Comparison of ENCODE assay signal across 8 mouse cellular contexts in the genomic region with DNA sequence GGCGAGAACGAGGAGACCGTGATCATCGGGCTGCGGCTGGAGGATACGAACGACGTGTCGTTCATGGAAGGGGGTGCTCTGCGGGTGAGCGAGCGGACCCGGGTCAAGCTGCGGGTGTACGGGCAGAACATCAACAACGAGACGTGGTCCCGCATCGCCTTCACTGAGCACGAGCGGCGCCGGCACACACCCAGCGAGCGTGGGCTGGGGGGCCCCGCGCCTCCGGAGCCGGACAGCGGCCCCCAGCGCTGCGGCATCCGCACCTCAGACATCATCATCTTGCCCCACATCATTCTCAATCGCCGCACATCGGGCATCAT. TPM values are rescaled to one million over a fixed set of nuclear protein-coding genes. Genes with fewer than 3 reads are reported as not detected.
DNase-seq lines count a peak whose midpoint lies in the region; ATAC-seq and TF ChIP-seq lines count a peak whose summit lies in the region.

No protein-coding gene starts in this region.

- H3K4me1 ChIP-seq in kidney, embryonic 16.5 days (ENCODE audit: insufficient read depth, low read length) = peaks cover 22% of the 10 kb centered on the region
- H3K4me1 ChIP-seq in bone marrow, adult 2 months (ENCODE audit: control insufficient read depth, insufficient read depth, low read length) = peaks cover 4% of the 10 kb centered on the region
- H3K4me1 ChIP-seq in forebrain, postnatal 0 days (ENCODE audit: insufficient read depth) = peaks cover 18% of the 10 kb centered on the region
- H3K4me1 ChIP-seq in midbrain, embryonic 11.5 days (ENCODE audit: control insufficient read depth, insufficient read depth, low read length) = peaks cover 20% of the 10 kb centered on the region

- no peaks in the 10 kb centered on the region for H3K36me3 ChIP-seq in kidney, embryonic 16.5 days (ENCODE audit: insufficient read depth, low read length)
- no peaks in the 10 kb centered on the region for H3K36me3 ChIP-seq in forebrain, postnatal 0 days (ENCODE audit: insufficient read depth)
- H3K36me3 ChIP-seq in midbrain, embryonic 11.5 days (ENCODE audit: control insufficient read depth, insufficient read depth, low read length) = no peaks in the 10 kb centered on the region

- H3K9me3 ChIP-seq in kidney, embryonic 16.5 days (ENCODE audit: low read length) = no peaks in the 10 kb centered on the region
- no peaks in the 10 kb centered on the region for H3K9me3 ChIP-seq in forebrain, postnatal 0 days (ENCODE audit: low read length)
- H3K9me3 ChIP-seq in midbrain, embryonic 11.5 days (ENCODE audit: control insufficient read depth, low read length) = no peaks in the 10 kb centered on the region

- no peak for DNase-seq in kidney, adult 11 months
- no peak for DNase-seq in forebrain, postnatal 0 days
- DNase-seq in midbrain, embryonic 11.5 days (ENCODE audit: low spot score, missing footprints) = peak; percentile 95
- DNase-seq in frontal cortex, postnatal 10 days (ENCODE audit: low spot score in 2 of 2) = no peak
- no peak for DNase-seq in layer of hippocampus, postnatal 25 days (ENCODE audit: extremely low spot score in 1 of 2, low spot score in 1 of 2)
- no peak for DNase-seq in frontal cortex, postnatal 36 days (ENCODE audit: low spot score in 2 of 2)

- TF ChIP-seq CTCF in bone marrow, adult 2 months (IDR thresholded peaks at IDR 0.05; ENCODE audit: control insufficient read depth, insufficient read depth, low read length) = no peak
- no peak for TF ChIP-seq CTCF in forebrain, postnatal 0 days (IDR thresholded peaks at IDR 0.05; ENCODE audit: low read depth)

- TF ChIP-seq POLR2A in bone marrow, adult 2 months (IDR thresholded peaks at IDR 0.05; ENCODE audit: borderline replicate concordance, control insufficient read depth, low read depth, low read length) = no peak

- 0 out of 2 replicates have a peak, but pooled peaks cover 12% of the 10 kb centered on the region for H3K27me3 ChIP-seq in kidney, embryonic 16.5 days (ENCODE audit: insufficient read depth, low read length)
- 0 out of 2 replicates have a peak, but pooled peaks cover 4% of the 10 kb centered on the region for H3K27me3 ChIP-seq in forebrain, postnatal 0 days (ENCODE audit: insufficient read depth, low read length)
- H3K27me3 ChIP-seq in midbrain, embryonic 11.5 days (ENCODE audit: control insufficient read depth, insufficient read depth, low read length) = peaks cover 6% of the 10 kb centered on the region

- H3K4me2 ChIP-seq in kidney, embryonic 16.5 days (replicated peaks; ENCODE audit: low read depth, low read length) = peak overlapping the region; percentile 99
- peak overlapping the region; percentile 92 for H3K4me2 ChIP-seq in forebrain, postnatal 0 days (ENCODE audit: low read depth)
- peak overlapping the region; percentile 70 for H3K4me2 ChIP-seq in midbrain, embryonic 11.5 days

- H3K4me3 ChIP-seq in kidney, embryonic 16.5 days (ENCODE audit: low read length) = peak overlapping the region; percentile 89
- H3K4me3 ChIP-seq in bone marrow, adult 2 months (replicated peaks; ENCODE audit: control insufficient read depth, low read depth, low read length) = peak overlapping the region; percentile 79
- H3K4me3 ChIP-seq in forebrain, postnatal 0 days (ENCODE audit: low read depth, low read length) = peak overlapping the region; percentile 91
- H3K4me3 ChIP-seq in midbrain, embryonic 11.5 days (ENCODE audit: low read depth, low read length) = peak overlapping the region; percentile 77

- H3K9ac ChIP-seq in kidney, embryonic 16.5 days (replicated peaks; ENCODE audit: low read length) = peak overlapping the region; percentile 80
- peak overlapping the region; percentile 84 for H3K9ac ChIP-seq in forebrain, postnatal 0 days
- H3K9ac ChIP-seq in midbrain, embryonic 11.5 days (ENCODE audit: low read length) = peak overlapping the region; percentile 77

- 0 out of 2 replicates have a peak, but pooled peaks have one; percentile 0 for ATAC-seq in kidney, embryonic 16.5 days (ENCODE audit: low FRiP score, low TSS enrichment)
- ATAC-seq in forebrain, postnatal 0 days = no peak
- no peak for ATAC-seq in midbrain, embryonic 11.5 days (ENCODE audit: low FRiP score)

- WGBS in kidney, embryonic 16.5 days = under 1% methylated on average over 36 of the region's 36 CpGs
- 0% methylated on average over 36 of the region's 36 CpGs for WGBS in bone marrow, adult 2 months
- 1% methylated on average over 36 of the region's 36 CpGs for WGBS in forebrain, postnatal 0 days
- under 1% methylated on average over 36 of the region's 36 CpGs for WGBS in midbrain, embryonic 11.5 days

- H3K27ac ChIP-seq in kidney, embryonic 16.5 days (ENCODE audit: low read length) = peak overlapping the region; percentile 8; the same call in 1 of the 2 replicates
- H3K27ac ChIP-seq in bone marrow, adult 2 months (ENCODE audit: control insufficient read depth, insufficient read depth, low read depth, low read length, poor library complexity) = peak overlapping the region; percentile 66
- H3K27ac ChIP-seq in forebrain, postnatal 0 days (ENCODE audit: low read depth, low read length) = peak overlapping the region; percentile 86
- peak overlapping the region; percentile 61; the same call in 1 of the 2 replicates for H3K27ac ChIP-seq in midbrain, embryonic 11.5 days (ENCODE audit: low read depth, low read length)

RNA-seq across cellular contexts. Expression of gene Cnnm2, which starts 0.5 kb away (rescaled TPM):
- polyA plus RNA-seq in kidney, embryonic 16.5 days (2015; fragmentation: Nextera tagmentation; extraction: Ambion mirVana) = 7.3 and 7.9 TPM in 2 replicates
- polyA plus RNA-seq in bone marrow, adult 2 months (2011; ENCODE audit: insufficient read depth, insufficient read length, low replicate concordance, missing spikeins) = 5.7 and 10.5 TPM in 2 replicates
- total RNA-seq in forebrain, postnatal 0 days (2014; rRNA removed) = 11.7 and 16.6 TPM in 2 replicates
- 5.2 and 6.2 TPM in 2 replicates for polyA plus RNA-seq in forebrain, postnatal 0 days (2015; fragmentation: Nextera tagmentation; extraction: Ambion mirVana)
- polyA plus RNA-seq in midbrain, embryonic 11.5 days (2014; fragmentation: Nextera tagmentation; extraction: Ambion mirVana) = 4.5 and 4.9 TPM in 2 replicates
- total RNA-seq in layer of hippocampus, postnatal 25 days (2021) = 10 to 100 TPM; 36.5 TPM

RNA-seq across cellular contexts. Expression of gene As3mt, which starts 54.7 kb away (rescaled TPM):
- 54.8 and 57.0 TPM in 2 replicates for polyA plus RNA-seq in kidney, embryonic 16.5 days (2015; fragmentation: Nextera tagmentation; extraction: Ambion mirVana)
- polyA plus RNA-seq in bone marrow, adult 2 months (2011; ENCODE audit: insufficient read depth, insufficient read length, low replicate concordance, missing spikeins) = 3.9 and 8.5 TPM in 2 replicates
- 14.5 and 17.4 TPM in 2 replicates for total RNA-seq in forebrain, postnatal 0 days (2014; rRNA removed)
- polyA plus RNA-seq in forebrain, postnatal 0 days (2015; fragmentation: Nextera tagmentation; extraction: Ambion mirVana) = 14.4 and 18.4 TPM in 2 replicates
- polyA plus RNA-seq in midbrain, embryonic 11.5 days (2014; fragmentation: Nextera tagmentation; extraction: Ambion mirVana) = 33.8 and 37.6 TPM in 2 replicates
- 10 to 100 TPM; 22.0 to 23.8 TPM for total RNA-seq in layer of hippocampus, postnatal 25 days (2021)

Comparison
In these comparisons a context has a peak if more than half of its experiments do, and no peak if none do; other contexts are left out.
1. H3K27ac ChIP-seq: peak in every context shown above with its lines; median percentile 86 in forebrain, postnatal 0 days; 66 in bone marrow, adult 2 months; 61 in midbrain, embryonic 11.5 days; 8 in kidney, embryonic 16.5 days.